Comparison of ENCODE assay signal across 8 mouse cellular contexts in genomic region chr7:43312386-43313012, GRCm38 (mm10). TPM values are rescaled to one million over a fixed set of nuclear protein-coding genes. Genes with fewer than 3 reads are reported as not detected.
DNase-seq lines count a peak whose midpoint lies in the region; ATAC-seq and TF ChIP-seq lines count a peak whose summit lies in the region.

No protein-coding gene starts in this region.

- in situ Hi-C loops in ES-E14 (cut with MboI; ENCODE audit: low sequenced_read_pairs in 2 of 2, unreplicated experiment in 2 of 2) = no loop called here

- peak overlapping the region; percentile 86 for H3K4me2 ChIP-seq in forebrain, embryonic 13.5 days
- H3K4me2 ChIP-seq in limb, embryonic 15.5 days = peak overlapping the region; percentile 82

- H3K27me3 ChIP-seq in forebrain, embryonic 13.5 days = no peaks in the 10 kb centered on the region
- no peaks in the 10 kb centered on the region for H3K27me3 ChIP-seq in limb, embryonic 15.5 days
- H3K27me3 ChIP-seq in small intestine, adult 2 months (ENCODE audit: control insufficient read depth, insufficient read depth, low read length) = no peaks in the 10 kb centered on the region; the same call in 1 of the 2 replicates

- peak overlapping the region; percentile 88 to 92 for H3K4me3 ChIP-seq in ES-E14 (ENCODE audit: insufficient read depth in 1 of 2, low read depth in 1 of 2, low read length in 2 of 2, poor library complexity in 1 of 2, severe bottlenecking in 1 of 2)
- H3K4me3 ChIP-seq in forebrain, embryonic 13.5 days = peak overlapping the region; percentile 79
- H3K4me3 ChIP-seq in limb, embryonic 15.5 days = peak overlapping the region; percentile 75
- H3K4me3 ChIP-seq in small intestine, adult 2 months (ENCODE audit: low read depth, low read length) = peak overlapping the region; percentile 94

- DNase-seq in heart, adult 8-10 months (ENCODE audit: low spot score) = peak; percentile 65
- no peak for DNase-seq in heart, postnatal 10 days
- no peak for DNase-seq in ES-E14 (ENCODE audit: low read depth, low spot score)
- no peak for DNase-seq in layer of hippocampus, postnatal 25 days (ENCODE audit: extremely low spot score in 1 of 2, low spot score in 1 of 2)
- no peak for DNase-seq in layer of hippocampus, postnatal 14 days (ENCODE audit: low spot score in 2 of 2)

- peaks cover 3% of the 10 kb centered on the region in 2 experiments; a peak in 1 of 4 replicates for H3K4me1 ChIP-seq in ES-E14 (ENCODE audit: control insufficient read depth in 2 of 2, insufficient read depth in 2 of 2, low read length in 2 of 2, poor library complexity in 1 of 2)
- H3K4me1 ChIP-seq in forebrain, embryonic 13.5 days = peaks cover 14% of the 10 kb centered on the region
- peaks cover 10% of the 10 kb centered on the region; the same call in 1 of the 2 replicates for H3K4me1 ChIP-seq in limb, embryonic 15.5 days
- peaks cover 2% of the 10 kb centered on the region; the same call in 1 of the 2 replicates for H3K4me1 ChIP-seq in small intestine, adult 2 months (ENCODE audit: control insufficient read depth, insufficient read depth, insufficient read length, low read length)

- no peak for TF ChIP-seq POLR2A in small intestine, adult 2 months (IDR thresholded peaks at IDR 0.05; ENCODE audit: low read depth, low read length)

- no peaks in the 10 kb centered on the region for H3K36me3 ChIP-seq in ES-E14 (ENCODE audit: control insufficient read depth, insufficient read depth, low read length, poor library complexity, severe bottlenecking)
- peaks cover 28% of the 10 kb centered on the region for H3K36me3 ChIP-seq in forebrain, embryonic 13.5 days (ENCODE audit: poor library complexity, severe bottlenecking)
- peaks cover 27% of the 10 kb centered on the region for H3K36me3 ChIP-seq in limb, embryonic 15.5 days
- peaks cover 20% of the 10 kb centered on the region for H3K36me3 ChIP-seq in small intestine, adult 2 months (ENCODE audit: control insufficient read depth, insufficient read depth, low read length)

- H3K9me3 ChIP-seq in ES-E14 (ENCODE audit: control insufficient read depth, insufficient read depth, low read depth, low read length) = no peaks in the 10 kb centered on the region
- H3K9me3 ChIP-seq in forebrain, embryonic 13.5 days (replicated peaks) = no peaks in the 10 kb centered on the region
- no peaks in the 10 kb centered on the region for H3K9me3 ChIP-seq in limb, embryonic 15.5 days

- peak; percentile 11; the same call in 1 of the 2 replicates for TF ChIP-seq CTCF in small intestine, adult 2 months (IDR thresholded peaks at IDR 0.05; ENCODE audit: extremely low read depth, insufficient read length, insufficient replicate concordance, low read depth, low read length)

- ATAC-seq in forebrain, embryonic 13.5 days = peak; percentile 66
- peak; percentile 54 for ATAC-seq in limb, embryonic 15.5 days (ENCODE audit: insufficient number of reproducible peaks, low FRiP score, low TSS enrichment, low read depth)

- intact Hi-C loops in heart, postnatal 10 days (cut with DNase I) = loop anchor here (5.0 kb wide), 2 partner anchors 130 to 250 kb away; partner anchors contain the start of genes Cldnd2, Etfb, Gm45233 and Zfp658

- H3K27ac ChIP-seq in ES-E14 (ENCODE audit: insufficient read depth, low read depth, low read length, poor library complexity, severe bottlenecking) = peak overlapping the region; percentile 49; the same call in 1 of the 2 replicates
- peak overlapping the region; percentile 74 for H3K27ac ChIP-seq in forebrain, embryonic 13.5 days
- H3K27ac ChIP-seq in limb, embryonic 15.5 days = peak overlapping the region; percentile 89
- H3K27ac ChIP-seq in small intestine, adult 2 months (ENCODE audit: insufficient read depth, low read depth, low read length) = peak overlapping the region; percentile 71

- 2% methylated on average over 32 of the region's 32 CpGs for WGBS in forebrain, embryonic 13.5 days
- under 1% methylated on average over 32 of the region's 32 CpGs for WGBS in limb, embryonic 15.5 days
- WGBS in small intestine, adult 2 months = under 1% methylated on average over 32 of the region's 32 CpGs

- peak overlapping the region; percentile 87 for H3K9ac ChIP-seq in ES-E14 (ENCODE audit: insufficient read depth, low read depth, low read length, poor library complexity, severe bottlenecking)
- H3K9ac ChIP-seq in forebrain, embryonic 13.5 days = peak overlapping the region; percentile 83
- peak overlapping the region; percentile 56 for H3K9ac ChIP-seq in limb, embryonic 15.5 days

TF ChIP-seq in ES-E14, 5 proteins besides CTCF, POLR2A, EP300 and RAD21:
- TF ChIP-seq HCFC1 (IDR thresholded peaks at IDR 0.05; ENCODE audit: borderline replicate concordance, insufficient read depth, low read length) (no peak), MAFK (IDR thresholded peaks at IDR 0.05; ENCODE audit: insufficient read depth, low read depth, low read length) (no peak), CHD2 (IDR thresholded peaks at IDR 0.05; ENCODE audit: low read depth, low read length) (no peak), ZC3H11A (IDR thresholded peaks at IDR 0.05; ENCODE audit: borderline replicate concordance, low read depth, low read length) (no peak), ZNF384 (IDR thresholded peaks at IDR 0.05; ENCODE audit: low read depth, low read length) (no peak)

RNA-seq across cellular contexts. Expression of gene Zfp715, which starts 0.6 kb away (rescaled TPM):
- 10 to 100 TPM; 14.9 to 16.4 (median 15.7) TPM for total RNA-seq in heart, adult 8-10 months (2022)
- total RNA-seq in heart, postnatal 10 days (2021) = 10 to 100 TPM; 16.7 to 20.1 TPM
- 12.9 and 13.6 TPM in 2 replicates for total RNA-seq in ES-E14 (2012; rRNA removed)
- polyA plus RNA-seq in forebrain, embryonic 13.5 days (2015; fragmentation: Nextera tagmentation; extraction: Ambion mirVana) = 13.7 and 15.6 TPM in 2 replicates
- polyA plus RNA-seq in limb, embryonic 15.5 days (2015; fragmentation: Nextera tagmentation; extraction: Ambion mirVana) = 15.0 and 15.5 TPM in 2 replicates
- 0.58 and 0.86 TPM in 2 replicates for polyA plus RNA-seq in small intestine, adult 2 months (2012; rRNA removed)
- 10 to 100 TPM; 24.1 to 24.4 TPM for total RNA-seq in layer of hippocampus, postnatal 25 days (2021)
- total RNA-seq in layer of hippocampus, postnatal 14 days (2021) = 10 to 100 TPM; 20.0 to 22.0 TPM

RNA-seq across cellular contexts. Expression of gene Siglecf, which starts 38.6 kb away (rescaled TPM):
- not detected for total RNA-seq in heart, adult 8-10 months (2022)
- not detected for total RNA-seq in heart, postnatal 10 days (2021)
- total RNA-seq in ES-E14 (2012; rRNA removed) = 0.49 and 1.1 TPM in 2 replicates
- not detected in 2 replicates for polyA plus RNA-seq in forebrain, embryonic 13.5 days (2015; fragmentation: Nextera tagmentation; extraction: Ambion mirVana)
- polyA plus RNA-seq in limb, embryonic 15.5 days (2015; fragmentation: Nextera tagmentation; extraction: Ambion mirVana) = 0.31 and 0.35 TPM in 2 replicates
- 5.6 and 5.9 TPM in 2 replicates for polyA plus RNA-seq in small intestine, adult 2 months (2012; rRNA removed)
- total RNA-seq in layer of hippocampus, postnatal 25 days (2021) = under 1 TPM; 0.66 to 0.73 TPM
- under 1 TPM; 0.69 to 0.92 TPM for total RNA-seq in layer of hippocampus, postnatal 14 days (2021)
